Mouse (Mus musculus): ENCODE measurements around the gene Cxcl16.

- TF ChIP-seq CTCF (IDR thresholded peaks at IDR 0.05; ENCODE audit: borderline replicate concordance, insufficient read depth, low read depth, low read length) (no peak), POLR2A (IDR thresholded peaks at IDR 0.05; ENCODE audit: borderline replicate concordance, insufficient read depth, low read length) (no peak)
These were observed 6.3 kb downstream of the Cxcl16 start for GRCm38 (mm10) chr11:70453261-70454044.

All from cerebellum, adult 2 months (tissue).